In genomic region chr2:72554603-72555002, GRCm38 (mm10) we compare ENCODE assay signal across 12 mouse cellular contexts.
DNase-seq lines count a peak whose midpoint lies in the region; ATAC-seq and TF ChIP-seq lines count a peak whose summit lies in the region.
"Had no signal": no experiment of that assay in that cellular context is flagged by ENCODE, and none has a peak within 500 bp of the region (broad histone marks: within the 10 kb centered on the region; RNA-seq: fewer than 3 reads in every experiment).

No protein-coding gene starts in this region.

- H3K27ac ChIP-seq in kidney, embryonic 16.5 days (ENCODE audit: low read length) = no peak overlapping the region
- peak overlapping the region; percentile 90 for H3K27ac ChIP-seq in brown adipose tissue, adult 24 weeks (replicated peaks; ENCODE audit: low read depth, low read length)
- H3K27ac ChIP-seq in forebrain, postnatal 0 days (ENCODE audit: low read depth, low read length) = no peak overlapping the region
- H3K27ac ChIP-seq in left cerebral cortex, adult 2 months = no peak overlapping the region
- H3K27ac ChIP-seq: midbrain, embryonic 15.5 days had no signal

- intact Hi-C loops in left cerebral cortex, adult 2 months (cut with DNase I) = no loop called here

- no peak overlapping the region for H3K4me3 ChIP-seq in kidney, embryonic 16.5 days (ENCODE audit: low read length)
- H3K4me3 ChIP-seq in brown adipose tissue, adult 24 weeks (ENCODE audit: insufficient read depth, low read depth, low read length) = no peak overlapping the region
- no peak overlapping the region for H3K4me3 ChIP-seq in forebrain, postnatal 0 days (ENCODE audit: low read depth, low read length)
- no peak overlapping the region for H3K4me3 ChIP-seq in left cerebral cortex, adult 2 months
- H3K4me3 ChIP-seq: erythroblast, embryonic 14.5 days; midbrain, embryonic 15.5 days had no signal

- no peaks in the 10 kb centered on the region for H3K9me3 ChIP-seq in kidney, embryonic 16.5 days (ENCODE audit: low read length)
- no peaks in the 10 kb centered on the region for H3K9me3 ChIP-seq in forebrain, postnatal 0 days (ENCODE audit: low read length)
- H3K9me3 ChIP-seq: midbrain, embryonic 15.5 days had no signal

- WGBS in kidney, embryonic 16.5 days = 85% methylated on average over 5 of the region's 5 CpGs
- 63% methylated on average over 5 of the region's 5 CpGs for WGBS in forebrain, postnatal 0 days

- no peaks in the 10 kb centered on the region for H3K36me3 ChIP-seq in kidney, embryonic 16.5 days (ENCODE audit: insufficient read depth, low read length)
- H3K36me3 ChIP-seq in forebrain, postnatal 0 days (ENCODE audit: insufficient read depth) = no peaks in the 10 kb centered on the region
- H3K36me3 ChIP-seq: midbrain, embryonic 15.5 days had no signal

- peak; percentile 6 to 36 for DNase-seq in kidney, postnatal 36 days
- peak; percentile 59 for DNase-seq in lung, postnatal 25 days (ENCODE audit: low spot score)
- DNase-seq in forebrain, postnatal 0 days = no peak
- DNase-seq in left cerebral cortex, adult 2 months (ENCODE audit: extremely low spot score in 1 of 2, low spot score in 2 of 2) = no peak
- DNase-seq: embryo, embryonic 11 days; lung, embryonic 14.5 days had no signal

- no peak for TF ChIP-seq CTCF in forebrain, postnatal 0 days (IDR thresholded peaks at IDR 0.05; ENCODE audit: low read depth)
- no peak for TF ChIP-seq CTCF in left cerebral cortex, adult 2 months (IDR thresholded peaks at IDR 0.05)

- H3K27me3 ChIP-seq in kidney, embryonic 16.5 days (ENCODE audit: insufficient read depth, low read length) = no peaks in the 10 kb centered on the region
- H3K27me3 ChIP-seq in forebrain, postnatal 0 days (ENCODE audit: insufficient read depth, low read length) = no peaks in the 10 kb centered on the region

- no peak overlapping the region for H3K4me2 ChIP-seq in kidney, embryonic 16.5 days (replicated peaks; ENCODE audit: low read depth, low read length)
- H3K4me2 ChIP-seq in forebrain, postnatal 0 days (ENCODE audit: low read depth) = no peak overlapping the region
- H3K4me2 ChIP-seq: lung, embryonic 14.5 days; midbrain, embryonic 15.5 days had no signal

- ATAC-seq in kidney, embryonic 16.5 days (ENCODE audit: low FRiP score, low TSS enrichment) = no peak
- peak; percentile 44; the same call in 1 of the 2 replicates for ATAC-seq in granulocyte monocyte progenitor cell, adult 5-6 weeks (replicated peaks; ENCODE audit: poor library complexity, severe bottlenecking)
- ATAC-seq in forebrain, postnatal 0 days = no peak
- ATAC-seq: intestine, postnatal 0 days; midbrain, embryonic 15.5 days had no signal

- H3K9ac ChIP-seq in kidney, embryonic 16.5 days (replicated peaks; ENCODE audit: low read length) = no peak overlapping the region
- no peak overlapping the region for H3K9ac ChIP-seq in forebrain, postnatal 0 days
- H3K9ac ChIP-seq: lung, embryonic 14.5 days; midbrain, embryonic 15.5 days had no signal

- H3K4me1 ChIP-seq in kidney, embryonic 16.5 days (ENCODE audit: insufficient read depth, low read length) = peaks cover 19% of the 10 kb centered on the region; the same call in 1 of the 2 replicates
- 0 out of 2 replicates have a peak, but pooled peaks cover 4% of the 10 kb centered on the region for H3K4me1 ChIP-seq in brown adipose tissue, adult 24 weeks (ENCODE audit: control insufficient read depth, insufficient read depth, insufficient read length, low read length)
- H3K4me1 ChIP-seq in forebrain, postnatal 0 days (ENCODE audit: insufficient read depth) = peaks cover 4% of the 10 kb centered on the region; the same call in 1 of the 2 replicates

Comparison
In these comparisons a context has a peak if more than half of its experiments do, and no peak if none do; other contexts are left out.
1. DNase-seq: peak in kidney, postnatal 36 days (2 of 2) and lung, postnatal 25 days (single experiment); none in forebrain, postnatal 0 days (single experiment) and left cerebral cortex, adult 2 months (0 of 2).